Mouse (Mus musculus) ES-Bruce4 (cell line): Measurements from ENCODE around the gene Cpb2.

Source experiments
- CTCF ChIP-seq: IDR thresholded peaks from one replicate; pipeline ENCODE4 v1.8.1; 2011; ENCODE audit warnings: low read depth, low read length
- EP300 ChIP-seq: IDR thresholded peaks from 2 replicates; pipeline ENCODE4 v1.6.1; 2011; ENCODE audit warnings: low read depth, low read length; ENCODE audit not compliant: insufficient read depth
- POLR2A ChIP-seq: IDR thresholded peaks from one replicate; pipeline ENCODE4 v1.8.1; 2011; ENCODE audit warnings: low read length; ENCODE audit not compliant: insufficient read depth

GRCm38 (mm10) chr14:75269531-75269930 lies 27.4 kb downstream of the Cpb2 start:
- TF ChIP-seq POLR2A (no peak), CTCF (no peak), EP300 (no peak)
